Mouse (Mus musculus) olfactory bulb, adult 2 months (tissue): ENCODE measurements around the gene Pcnx2.

Experiments
- CTCF ChIP-seq: fragments of 200-500 bp; IDR thresholded peaks from 2 replicates; pipeline ENCODE4 v1.5.1; 2012; ENCODE audit warnings: low read depth, mild to moderate bottlenecking, low read length, moderate library complexity; ENCODE audit not compliant: insufficient read depth
- POLR2A ChIP-seq: fragments of 200-500 bp; IDR thresholded peaks from 2 replicates; pipeline ENCODE4 v1.6.1; 2012; ENCODE audit warnings: mild to moderate bottlenecking, low read depth, low read length, moderate library complexity; ENCODE audit not compliant: insufficient read depth

- TF ChIP-seq CTCF (no peak), POLR2A (no peak)
Measured at GRCm38 (mm10) chr8:125796970-125797369, 101.1 kb downstream of the Pcnx2 start.
